Mouse (Mus musculus): ENCODE measurements around the gene Rab2b. TPM values are rescaled to one million over a fixed set of nuclear protein-coding genes. Genes with fewer than 3 reads are reported as not detected.

The Rab2b gene
- 20.5 TPM for polyA plus RNA-seq (2021)

GRCm38 (mm10) chr14:52278932-52279746, at the start of gene Rab2b, which contains the start of gene Tox4:
Gene Rab2b, minus strand, starts transcription at chr14:52279545.
Gene Tox4, plus strand, starts transcription at chr14:52279146.
- peak; percentile 99 for ATAC-seq
- in situ Hi-C loops (cut with MboI; ENCODE audit: low pct_unique_long_range_greater_than_20kb), result no loop called here
- POLR2A ChIA-PET, result interaction anchor here (1.2 kb wide), 1 partner anchor 35 kb away, joined by 4 read pairs; no protein-coding TSS in a partner anchor
- H3K27me3 ChIP-seq, result no peaks in the 10 kb centered on the region
- DNase-seq (ENCODE audit: low read depth, low spot score), result peak; percentile 97
- CTCF ChIA-PET, result interaction anchor here (0.7 to 2.2 kb wide), 7 partner anchors 9 to 84 kb away, joined by 3 to 9 read pairs (median 3); partner anchors contain the start of gene Chd8
- TF ChIP-seq CTCF (IDR thresholded peaks at IDR 0.05), result peak; percentile 100

- DNase-seq (ENCODE audit: low read depth, low spot score), result no peak
- ChIA-PET POLR2A (interaction anchor here (0.7 to 1.0 kb wide), 2 partner anchors 9 to 117 kb away, joined by 3 read pairs; no protein-coding TSS in a partner anchor), CTCF (no interaction called here)
- peaks cover 57% of the 10 kb centered on the region for H3K27me3 ChIP-seq
- ATAC-seq, result no peak
- in situ Hi-C loops (cut with MboI; ENCODE audit: low pct_unique_long_range_greater_than_20kb), result no loop called here
- TF ChIP-seq CTCF (IDR thresholded peaks at IDR 0.05), result no peak
These were observed 48.8 kb upstream of the Rab2b start, which contains the start of gene Sall2 for GRCm38 (mm10) chr14:52327910-52328812. Gene Sall2, minus strand, starts transcription at chr14:52328762.

GRCm38 (mm10) chr14:52327375-52327901, 48.1 kb upstream of the Rab2b start:
- peaks cover 57% of the 10 kb centered on the region for H3K27me3 ChIP-seq
- in situ Hi-C loops (cut with MboI; ENCODE audit: low pct_unique_long_range_greater_than_20kb), result no loop called here
- ATAC-seq, result no peak
- CTCF ChIA-PET, result interaction anchor here (1.3 kb wide), 1 partner anchor 11 kb away, joined by 5 read pairs; no protein-coding TSS in a partner anchor
- POLR2A ChIA-PET, result interaction anchor here (1.0 kb wide), 1 partner anchor 9 kb away, joined by 3 read pairs; no protein-coding TSS in a partner anchor
- DNase-seq (ENCODE audit: low read depth, low spot score), result no peak
- TF ChIP-seq CTCF (IDR thresholded peaks at IDR 0.05), result no peak

GRCm38 (mm10) chr14:52325890-52326289, 46.5 kb upstream of the Rab2b start:
- in situ Hi-C loops (cut with MboI; ENCODE audit: low pct_unique_long_range_greater_than_20kb), result no loop called here
- TF ChIP-seq CTCF (IDR thresholded peaks at IDR 0.05), result peak; percentile 7
- ATAC-seq (no peak), DNase-seq (ENCODE audit: low read depth, low spot score) (no peak)
- ChIA-PET POLR2A (no interaction called here), CTCF (interaction anchor here (1.3 kb wide), 1 partner anchor 9 kb away, joined by 5 read pairs; no protein-coding TSS in a partner anchor)
- peaks cover 49% of the 10 kb centered on the region for H3K27me3 ChIP-seq

GRCm38 (mm10) chr14:52319361-52319760, 40.0 kb upstream of the Rab2b start:
- DNase-seq (ENCODE audit: low read depth, low spot score) (no peak), ATAC-seq (no peak)
- in situ Hi-C loops (cut with MboI; ENCODE audit: low pct_unique_long_range_greater_than_20kb), result no loop called here
- ChIA-PET CTCF (interaction anchor here (1.1 to 1.4 kb wide), 2 partner anchors 10 to 23 kb away, joined by 3 read pairs; no protein-coding TSS in a partner anchor), POLR2A (interaction anchor here (0.7 to 1.0 kb wide), 2 partner anchors 8 to 84 kb away, joined by 3 read pairs; no protein-coding TSS in a partner anchor)
- H3K27me3 ChIP-seq, result peaks cover 9% of the 10 kb centered on the region
- TF ChIP-seq CTCF (IDR thresholded peaks at IDR 0.05), result no peak

GRCm38 (mm10) chr14:52316441-52317225, 37.3 kb upstream of the Rab2b start:
- in situ Hi-C loops (cut with MboI; ENCODE audit: low pct_unique_long_range_greater_than_20kb), result no loop called here
- ChIA-PET POLR2A (interaction anchor here (0.5 to 1.0 kb wide), 2 partner anchors 12 to 215 kb away, joined by 3 to 11 read pairs; partner anchors contain the start of gene Mettl3), CTCF (interaction anchor here (1.1 to 1.2 kb wide), 2 partner anchors 10 to 11 kb away, joined by 4 to 5 read pairs; partner anchors contain the start of gene Mettl3)
- TF ChIP-seq CTCF (IDR thresholded peaks at IDR 0.05), result no peak
- no peaks in the 10 kb centered on the region for H3K27me3 ChIP-seq
- ATAC-seq, result peak; percentile 13
- no peak for DNase-seq (ENCODE audit: low read depth, low spot score)

- DNase-seq (ENCODE audit: low read depth, low spot score), result no peak
- ChIA-PET CTCF (interaction anchor here (1.1 to 1.2 kb wide), 2 partner anchors 11 kb away, joined by 4 to 5 read pairs; partner anchors contain the start of gene Mettl3), POLR2A (interaction anchor here (1.0 kb wide), 1 partner anchor 11 kb away, joined by 11 read pairs; the partner anchor contains the start of gene Mettl3)
- ATAC-seq, result peak; percentile 64
- H3K27me3 ChIP-seq, result no peaks in the 10 kb centered on the region
- no peak for TF ChIP-seq CTCF (IDR thresholded peaks at IDR 0.05)
- in situ Hi-C loops (cut with MboI; ENCODE audit: low pct_unique_long_range_greater_than_20kb), result no loop called here
These were observed 36.6 kb upstream of the Rab2b start for GRCm38 (mm10) chr14:52315792-52316440.

GRCm38 (mm10) chr14:52315283-52315780, 36.0 kb upstream of the Rab2b start:
- POLR2A ChIA-PET, result no interaction called here
- H3K27me3 ChIP-seq, result no peaks in the 10 kb centered on the region
- ATAC-seq, result no peak
- CTCF ChIA-PET, result interaction anchor here (0.9 to 1.2 kb wide), 2 partner anchors 10 to 26 kb away, joined by 4 read pairs; partner anchors contain the start of gene Mettl3
- no peak for DNase-seq (ENCODE audit: low read depth, low spot score)
- TF ChIP-seq CTCF (IDR thresholded peaks at IDR 0.05), result no peak
- in situ Hi-C loops (cut with MboI; ENCODE audit: low pct_unique_long_range_greater_than_20kb), result no loop called here

All from Patski (cell line).